Mouse (Mus musculus): ENCODE measurements around the gene Hdhd5.

The Hdhd5 gene

GRCm38 (mm10) chr6:120481538-120481937 lies 49.6 kb downstream of the Hdhd5 start:
- peak in 1 of 2 experiments; percentile 58 for DNase-seq

GRCm38 (mm10) chr6:120480361-120480760 lies 50.8 kb downstream of the Hdhd5 start:
- no peak for DNase-seq

- no peak for DNase-seq
Observed at GRCm38 (mm10) chr6:120479302-120479701, 51.8 kb downstream of the Hdhd5 start.

- DNase-seq, result no peak
Observed at GRCm38 (mm10) chr6:120475288-120475687, 55.8 kb downstream of the Hdhd5 start.

GRCm38 (mm10) chr6:120473427-120473826 lies 57.7 kb downstream of the Hdhd5 start:
- peak; percentile 63 to 66 for DNase-seq

GRCm38 (mm10) chr6:120472455-120473140 lies 58.5 kb downstream of the Hdhd5 start:
- DNase-seq, result no peak

- DNase-seq, result peak in 1 of 2 experiments; percentile 48
Observed at GRCm38 (mm10) chr6:120471991-120472441, 59.1 kb downstream of the Hdhd5 start.

GRCm38 (mm10) chr6:120470666-120471065 lies 60.5 kb downstream of the Hdhd5 start:
- no peak for DNase-seq

GRCm38 (mm10) chr6:120469770-120470169 lies 61.3 kb downstream of the Hdhd5 start:
- DNase-seq, result no peak

GRCm38 (mm10) chr6:120469268-120469667 lies 61.9 kb downstream of the Hdhd5 start:
- no peak for DNase-seq

- no peak for DNase-seq
Observed at GRCm38 (mm10) chr6:120468259-120468658, 62.9 kb downstream of the Hdhd5 start.

- DNase-seq, result peak; percentile 51 to 54
Observed at GRCm38 (mm10) chr6:120466609-120467329, 64.3 kb downstream of the Hdhd5 start.

- DNase-seq, result no peak
Observed at GRCm38 (mm10) chr6:120465393-120465792, 65.7 kb downstream of the Hdhd5 start.

- DNase-seq, result no peak
Observed at GRCm38 (mm10) chr6:120464406-120464939, 66.6 kb downstream of the Hdhd5 start.

GRCm38 (mm10) chr6:120463884-120464283 lies 67.2 kb downstream of the Hdhd5 start:
- peak; percentile 23 to 56 for DNase-seq

- peak; percentile 85 to 93 for DNase-seq
Observed at GRCm38 (mm10) chr6:120463086-120463871, 67.8 kb downstream of the Hdhd5 start, which contains the start of gene Il17ra. Gene Il17ra, plus strand, starts transcription at chr6:120463247.

- no peak for DNase-seq
Observed at GRCm38 (mm10) chr6:120462251-120462650, 68.9 kb downstream of the Hdhd5 start.

GRCm38 (mm10) chr6:120461217-120461616 lies 69.9 kb downstream of the Hdhd5 start:
- DNase-seq, result no peak
